Mouse (Mus musculus): ENCODE results near the gene Clpb. TPM values are rescaled to one million over a fixed set of nuclear protein-coding genes. Genes with fewer than 3 reads are reported as not detected.

The Clpb gene
- polyA plus RNA-seq, 1 experiment from 2014 or later = 54.8 TPM

DNA sequence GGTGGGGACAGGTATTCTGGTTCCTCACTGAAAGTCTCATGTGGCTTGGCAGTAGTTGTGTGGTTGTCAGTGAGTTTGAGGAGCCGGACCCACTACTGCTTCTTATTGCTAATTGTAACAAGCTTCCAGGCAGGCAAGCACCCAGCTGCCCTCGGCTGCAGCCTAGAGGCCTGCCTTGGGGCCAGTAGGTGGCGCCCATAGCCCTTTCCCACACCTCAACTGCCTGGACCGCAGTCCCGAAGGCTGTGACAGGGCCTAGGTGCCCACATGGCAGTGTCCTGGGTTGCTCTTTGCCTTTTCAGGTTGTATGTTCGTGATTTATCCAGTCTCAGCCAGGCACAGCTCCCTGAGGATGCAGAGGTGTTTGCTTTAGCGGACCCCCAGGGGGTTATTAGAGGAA is 16.2 kb downstream of the Clpb start:
- Histone ChIP-seq H3K9ac (no peak overlapping the region), H3K27ac (no peak overlapping the region), H3K27me3 (no peaks in the 10 kb centered on the region), H3K36me3 (no peaks in the 10 kb centered on the region), H3K4me1 (0 out of 2 replicates have a peak, but pooled peaks cover 4% of the 10 kb centered on the region), H3K4me3 (no peak overlapping the region), H3K9me3 (no peaks in the 10 kb centered on the region), H3K4me2 (no peak overlapping the region)
- 16% methylated on average over 7 of the region's 7 CpGs for WGBS
- no peak for ATAC-seq (ENCODE audit: insufficient number of reproducible peaks, low FRiP score, low TSS enrichment, low read depth)

DNA sequence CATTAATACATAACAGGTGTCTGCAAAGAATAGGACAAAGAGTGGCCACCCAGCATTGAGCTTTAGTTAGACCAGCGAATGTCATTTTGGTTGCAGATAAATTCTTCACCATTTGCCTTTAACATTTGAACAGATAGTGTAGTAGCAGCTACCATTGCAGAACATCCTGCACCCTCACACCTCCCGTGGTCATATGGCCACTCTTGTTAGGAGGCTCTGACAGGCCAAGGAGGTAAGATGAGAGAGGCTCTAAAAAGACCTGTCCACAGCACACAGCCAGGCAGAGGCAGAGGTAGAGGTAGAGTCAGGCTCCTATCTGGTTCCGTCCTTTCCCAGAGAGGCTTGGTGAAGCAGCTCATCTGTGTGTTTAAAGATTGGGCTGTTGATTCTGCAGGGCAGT is 17.5 kb downstream of the Clpb start:
- Histone ChIP-seq H3K4me2 (no peak overlapping the region), H3K9me3 (no peaks in the 10 kb centered on the region), H3K27ac (no peak overlapping the region), H3K36me3 (no peaks in the 10 kb centered on the region), H3K4me3 (no peak overlapping the region), H3K27me3 (no peaks in the 10 kb centered on the region), H3K9ac (no peak overlapping the region), H3K4me1 (0 out of 2 replicates have a peak, but pooled peaks cover 4% of the 10 kb centered on the region)
- 73% methylated on average over 3 of the region's 3 CpGs for WGBS
- no peak for ATAC-seq (ENCODE audit: insufficient number of reproducible peaks, low FRiP score, low TSS enrichment, low read depth)

DNA sequence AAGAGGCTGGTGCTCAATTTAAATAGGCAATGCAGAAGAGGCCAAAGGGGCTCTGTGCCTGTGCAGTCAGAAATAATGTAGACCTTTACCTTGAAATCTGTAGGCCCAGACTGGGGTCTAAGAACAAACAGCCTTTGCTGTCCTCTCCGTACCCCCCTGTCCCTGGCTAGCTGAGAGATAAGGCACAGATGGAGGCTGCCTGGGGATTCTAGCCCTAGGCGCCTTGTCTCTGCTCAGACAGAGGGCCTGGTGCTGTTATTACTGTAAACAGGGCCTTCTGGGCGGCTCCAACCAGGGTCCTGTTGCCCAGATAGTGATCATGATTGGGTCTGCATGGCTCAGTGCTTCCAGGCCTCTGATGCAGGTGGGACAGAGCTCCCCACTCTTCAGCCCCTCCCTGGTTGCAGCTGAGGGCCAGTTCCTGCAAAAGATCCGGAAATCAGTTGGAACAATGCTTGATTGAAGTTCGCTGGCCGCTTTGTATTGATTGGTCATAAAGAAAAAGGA is 18.2 kb downstream of the Clpb start:
- no peak overlapping the region for H3K4me2 ChIP-seq
- H3K4me1 ChIP-seq = 0 out of 2 replicates have a peak, but pooled peaks cover 4% of the 10 kb centered on the region
- H3K9me3 ChIP-seq = no peaks in the 10 kb centered on the region
- H3K27ac ChIP-seq = no peak overlapping the region
- WGBS = 51% methylated on average over 6 of the region's 6 CpGs
- no peak overlapping the region for H3K9ac ChIP-seq
- ATAC-seq (ENCODE audit: insufficient number of reproducible peaks, low FRiP score, low TSS enrichment, low read depth) = no peak
- no peak overlapping the region for H3K4me3 ChIP-seq
- no peaks in the 10 kb centered on the region for H3K27me3 ChIP-seq
- H3K36me3 ChIP-seq = no peaks in the 10 kb centered on the region

DNA sequence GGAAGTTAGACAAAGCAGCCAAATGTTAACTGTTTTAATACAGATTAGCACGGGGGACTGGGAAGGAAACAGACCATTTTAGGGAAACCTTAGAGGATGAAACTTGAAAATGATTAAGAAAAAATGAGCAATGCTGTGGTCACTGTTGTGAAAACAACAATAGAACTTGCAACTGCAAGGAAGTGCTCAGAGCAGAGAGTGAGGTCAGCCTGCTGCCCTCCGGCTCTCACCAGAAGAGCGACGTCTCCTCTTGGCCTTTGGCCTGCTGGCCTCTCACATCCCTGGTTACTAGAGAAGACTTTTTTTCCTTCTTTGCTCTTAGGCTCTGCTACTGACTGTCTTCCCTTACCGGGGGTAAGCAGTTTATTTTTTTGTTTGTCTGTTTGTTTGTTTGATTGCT is 19.5 kb downstream of the Clpb start:
- Histone ChIP-seq H3K4me1 (0 out of 2 replicates have a peak, but pooled peaks cover 4% of the 10 kb centered on the region), H3K4me2 (no peak overlapping the region), H3K36me3 (peaks cover 3% of the 10 kb centered on the region; the same call in 1 of the 2 replicates), H3K27me3 (no peaks in the 10 kb centered on the region), H3K9me3 (no peaks in the 10 kb centered on the region), H3K27ac (no peak overlapping the region), H3K4me3 (no peak overlapping the region), H3K9ac (no peak overlapping the region)
- WGBS = 67% methylated on average over 5 of the region's 5 CpGs
- no peak for ATAC-seq (ENCODE audit: insufficient number of reproducible peaks, low FRiP score, low TSS enrichment, low read depth)

DNA sequence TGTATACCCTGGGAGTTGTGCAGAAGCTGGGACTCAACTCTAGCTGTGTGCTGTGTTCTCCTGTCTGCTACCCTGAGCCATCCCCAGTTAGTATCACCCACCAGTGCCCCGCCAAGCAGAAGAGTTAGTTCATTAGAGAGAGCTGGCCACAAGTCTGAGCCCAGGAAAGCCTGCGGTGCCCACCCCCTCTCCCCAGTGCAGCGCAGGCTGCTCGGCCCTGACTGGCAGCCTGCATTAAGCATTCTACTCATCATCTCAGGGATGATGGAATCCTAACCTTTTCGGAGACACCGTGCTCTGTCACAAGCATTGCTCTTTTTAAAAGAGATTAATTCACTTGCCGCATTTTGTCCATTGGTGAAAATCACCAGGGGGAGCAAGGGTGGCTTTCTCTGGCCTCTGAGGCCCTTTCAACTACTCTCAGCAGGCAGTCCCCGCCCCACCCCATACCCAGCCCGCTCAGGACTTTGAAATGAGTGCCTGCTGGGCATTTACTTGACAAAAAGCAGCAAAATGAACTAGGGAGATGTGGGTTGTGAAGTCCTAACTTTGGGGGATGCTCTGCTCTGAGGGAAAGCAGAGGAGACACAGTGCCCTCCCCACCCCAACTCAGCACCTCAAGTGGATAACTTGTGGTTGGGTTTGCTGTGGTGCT is 20.7 kb downstream of the Clpb start:
- no peak overlapping the region for H3K9ac ChIP-seq
- peaks cover 13% of the 10 kb centered on the region; the same call in 1 of the 2 replicates for H3K36me3 ChIP-seq
- no peaks in the 10 kb centered on the region for H3K9me3 ChIP-seq
- ATAC-seq (ENCODE audit: insufficient number of reproducible peaks, low FRiP score, low TSS enrichment, low read depth) = no peak
- no peak overlapping the region for H3K4me3 ChIP-seq
- WGBS = 44% methylated on average over 9 of the region's 9 CpGs
- H3K4me2 ChIP-seq = no peak overlapping the region
- H3K27ac ChIP-seq = no peak overlapping the region
- H3K4me1 ChIP-seq = 0 out of 2 replicates have a peak, but pooled peaks cover 4% of the 10 kb centered on the region
- H3K27me3 ChIP-seq = no peaks in the 10 kb centered on the region

DNA sequence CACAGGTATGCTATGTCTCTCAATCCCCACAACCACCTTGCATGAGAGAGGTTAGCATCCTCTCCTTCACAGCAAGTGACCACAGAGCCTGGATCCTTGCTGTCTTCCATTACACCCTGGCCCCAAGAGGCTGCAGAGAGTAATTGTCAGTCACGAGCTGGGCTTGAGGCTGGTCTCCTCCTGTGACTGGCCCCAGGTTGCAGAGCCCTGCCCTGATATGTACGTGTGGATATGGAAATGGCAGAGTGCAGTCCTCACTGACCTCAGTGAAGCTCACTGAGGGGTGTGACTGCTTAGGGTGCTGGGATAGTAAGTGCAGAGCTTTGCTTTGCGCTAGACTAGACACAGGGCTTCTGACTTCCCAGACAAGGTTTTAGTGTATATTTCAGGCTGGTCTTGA is 21.2 kb downstream of the Clpb start:
- Histone ChIP-seq H3K4me2 (no peak overlapping the region), H3K4me3 (no peak overlapping the region), H3K9me3 (no peaks in the 10 kb centered on the region), H3K36me3 (peaks cover 13% of the 10 kb centered on the region; the same call in 1 of the 2 replicates), H3K27me3 (no peaks in the 10 kb centered on the region), H3K9ac (no peak overlapping the region), H3K27ac (no peak overlapping the region), H3K4me1 (0 out of 2 replicates have a peak, but pooled peaks cover 4% of the 10 kb centered on the region)
- 54% methylated on average over 3 of the region's 3 CpGs for WGBS
- ATAC-seq (ENCODE audit: insufficient number of reproducible peaks, low FRiP score, low TSS enrichment, low read depth) = no peak

DNA sequence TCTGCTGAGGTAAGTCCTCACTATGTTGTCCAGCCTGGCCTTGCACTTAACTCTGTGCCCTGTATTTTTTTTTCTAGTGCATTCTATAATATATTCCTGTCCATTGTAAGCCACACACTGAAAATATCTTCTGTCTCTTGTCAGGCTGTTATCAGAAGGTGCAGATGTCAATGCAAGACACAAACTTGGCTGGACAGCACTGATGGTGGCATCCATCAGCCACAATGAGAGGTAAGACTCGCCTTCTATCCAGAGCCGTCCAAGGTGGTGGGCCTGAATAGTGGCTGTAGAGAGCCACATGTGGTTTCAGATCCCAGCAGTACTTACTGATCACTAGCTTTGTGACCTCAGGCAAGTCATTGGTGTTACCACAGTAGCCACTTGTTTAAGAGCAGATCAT is 23.7 kb downstream of the Clpb start:
- WGBS = 65% methylated on average over 2 of the region's 2 CpGs
- no peak for ATAC-seq (ENCODE audit: insufficient number of reproducible peaks, low FRiP score, low TSS enrichment, low read depth)
- H3K9me3 ChIP-seq = no peaks in the 10 kb centered on the region
- no peak overlapping the region for H3K4me2 ChIP-seq
- H3K27me3 ChIP-seq = no peaks in the 10 kb centered on the region
- no peak overlapping the region for H3K9ac ChIP-seq
- no peak overlapping the region for H3K4me3 ChIP-seq
- no peak overlapping the region for H3K27ac ChIP-seq
- no peaks in the 10 kb centered on the region for H3K4me1 ChIP-seq
- peaks cover 16% of the 10 kb centered on the region; the same call in 1 of the 2 replicates for H3K36me3 ChIP-seq

DNA sequence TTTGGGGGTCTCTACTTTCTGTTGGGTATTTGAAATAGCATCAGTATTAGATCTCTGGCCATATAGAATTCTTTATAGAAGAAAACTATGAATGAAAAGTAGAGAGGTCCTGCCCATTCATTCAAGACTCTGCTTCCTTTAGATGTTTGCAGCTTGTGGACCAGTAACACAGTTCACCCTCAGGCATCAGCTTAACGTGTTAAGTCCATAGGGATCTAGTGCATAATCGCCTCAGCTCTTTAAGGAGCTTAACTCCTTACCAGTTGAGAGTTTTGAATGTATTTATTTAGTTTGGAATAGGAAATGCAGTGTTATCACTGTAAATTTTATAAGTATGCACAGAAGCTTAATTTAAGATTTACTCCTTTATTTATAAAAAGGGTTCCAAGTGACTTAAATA is 27.0 kb downstream of the Clpb start:
- Histone ChIP-seq H3K27ac (no peak overlapping the region), H3K4me3 (no peak overlapping the region), H3K9ac (no peak overlapping the region), H3K9me3 (no peaks in the 10 kb centered on the region), H3K36me3 (peaks cover 17% of the 10 kb centered on the region; the same call in 1 of the 2 replicates), H3K4me2 (no peak overlapping the region), H3K27me3 (no peaks in the 10 kb centered on the region), H3K4me1 (no peaks in the 10 kb centered on the region)
- WGBS = 53% methylated on average over 2 of the region's 2 CpGs
- ATAC-seq (ENCODE audit: insufficient number of reproducible peaks, low FRiP score, low TSS enrichment, low read depth) = no peak

DNA sequence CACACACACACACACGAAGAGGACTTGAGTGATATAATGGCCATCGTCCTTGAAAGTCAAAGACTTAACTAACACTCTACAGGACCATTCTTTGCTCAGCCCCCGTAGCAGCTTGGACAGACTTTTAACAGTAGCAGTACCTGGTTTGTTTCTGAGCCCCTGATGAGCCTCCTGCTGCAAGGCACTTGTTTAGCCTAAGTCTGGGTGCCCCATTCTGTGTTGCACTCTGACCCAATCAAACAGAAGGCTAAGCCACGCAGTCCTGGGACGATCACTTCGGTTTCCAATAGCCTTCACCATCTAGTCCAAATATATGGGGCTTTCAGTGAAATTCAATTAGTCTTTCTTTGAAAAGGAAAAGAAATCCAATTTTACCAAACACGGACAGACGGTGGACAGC is 28.4 kb downstream of the Clpb start:
- WGBS = 87% methylated on average over 8 of the region's 8 CpGs
- H3K9ac ChIP-seq = no peak overlapping the region
- H3K4me1 ChIP-seq = peaks cover under 1% of the 10 kb centered on the region; the same call in 1 of the 2 replicates
- peaks cover 17% of the 10 kb centered on the region; the same call in 1 of the 2 replicates for H3K36me3 ChIP-seq
- no peak for ATAC-seq (ENCODE audit: insufficient number of reproducible peaks, low FRiP score, low TSS enrichment, low read depth)
- H3K9me3 ChIP-seq = no peaks in the 10 kb centered on the region
- no peaks in the 10 kb centered on the region for H3K27me3 ChIP-seq
- H3K4me3 ChIP-seq = no peak overlapping the region
- no peak overlapping the region for H3K4me2 ChIP-seq
- no peak overlapping the region for H3K27ac ChIP-seq

DNA sequence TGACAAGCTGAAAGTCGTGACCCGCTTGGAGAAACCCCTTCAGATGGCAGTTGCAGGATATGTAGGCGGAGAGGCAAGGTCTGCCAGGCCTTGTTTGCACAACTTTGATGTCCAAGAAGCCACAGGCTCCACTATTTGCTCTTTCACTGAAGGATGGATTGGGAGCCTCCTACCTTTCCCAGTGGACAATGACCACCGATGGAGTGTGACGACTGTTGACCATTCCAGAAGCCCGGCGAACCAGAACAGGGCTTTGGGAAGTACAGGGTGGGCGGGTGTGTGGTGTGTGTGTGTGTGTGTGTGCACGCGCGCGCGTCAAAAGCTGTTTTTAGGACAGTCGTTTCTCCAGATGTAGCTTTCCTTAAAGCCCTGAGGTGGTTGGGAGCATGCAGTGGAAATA is 29.0 kb downstream of the Clpb start:
- no peak for ATAC-seq (ENCODE audit: insufficient number of reproducible peaks, low FRiP score, low TSS enrichment, low read depth)
- Histone ChIP-seq H3K36me3 (0 out of 2 replicates have a peak, but pooled peaks cover 14% of the 10 kb centered on the region), H3K4me3 (no peak overlapping the region), H3K4me2 (no peak overlapping the region), H3K27me3 (no peaks in the 10 kb centered on the region), H3K4me1 (peaks cover 2% of the 10 kb centered on the region; the same call in 1 of the 2 replicates), H3K9me3 (no peaks in the 10 kb centered on the region), H3K9ac (no peak overlapping the region), H3K27ac (no peak overlapping the region)
- 95% methylated on average over 14 of the region's 14 CpGs for WGBS

DNA sequence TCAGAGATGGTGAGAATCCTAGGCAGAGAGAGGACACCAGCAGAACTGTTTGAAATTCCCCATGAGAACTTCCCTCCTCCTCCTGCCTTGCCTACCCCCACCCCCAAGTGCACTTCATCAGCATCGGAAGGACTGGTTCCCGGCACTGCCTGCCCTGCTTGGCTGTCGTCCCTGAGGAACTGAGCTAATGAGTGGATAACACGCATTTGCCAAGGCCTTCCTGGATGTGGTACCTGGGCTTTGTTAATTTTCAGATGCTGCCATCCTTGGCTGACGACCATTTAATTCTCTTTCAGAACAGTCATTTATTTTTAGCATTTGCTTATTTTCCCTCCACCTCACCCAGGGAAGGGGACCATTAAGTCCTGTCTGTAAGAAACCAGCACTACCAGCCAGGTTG is 32.0 kb downstream of the Clpb start:
- Histone ChIP-seq H3K9ac (no peak overlapping the region), H3K4me1 (peaks cover 2% of the 10 kb centered on the region; the same call in 1 of the 2 replicates), H3K9me3 (no peaks in the 10 kb centered on the region), H3K27ac (no peak overlapping the region), H3K36me3 (0 out of 2 replicates have a peak, but pooled peaks cover 4% of the 10 kb centered on the region), H3K4me3 (no peak overlapping the region), H3K27me3 (no peaks in the 10 kb centered on the region), H3K4me2 (no peak overlapping the region)
- whole genome bisulfite sequencing = 57% methylated on average over 5 of the region's 5 CpGs
- no peak for ATAC-seq (ENCODE audit: insufficient number of reproducible peaks, low FRiP score, low TSS enrichment, low read depth)

DNA sequence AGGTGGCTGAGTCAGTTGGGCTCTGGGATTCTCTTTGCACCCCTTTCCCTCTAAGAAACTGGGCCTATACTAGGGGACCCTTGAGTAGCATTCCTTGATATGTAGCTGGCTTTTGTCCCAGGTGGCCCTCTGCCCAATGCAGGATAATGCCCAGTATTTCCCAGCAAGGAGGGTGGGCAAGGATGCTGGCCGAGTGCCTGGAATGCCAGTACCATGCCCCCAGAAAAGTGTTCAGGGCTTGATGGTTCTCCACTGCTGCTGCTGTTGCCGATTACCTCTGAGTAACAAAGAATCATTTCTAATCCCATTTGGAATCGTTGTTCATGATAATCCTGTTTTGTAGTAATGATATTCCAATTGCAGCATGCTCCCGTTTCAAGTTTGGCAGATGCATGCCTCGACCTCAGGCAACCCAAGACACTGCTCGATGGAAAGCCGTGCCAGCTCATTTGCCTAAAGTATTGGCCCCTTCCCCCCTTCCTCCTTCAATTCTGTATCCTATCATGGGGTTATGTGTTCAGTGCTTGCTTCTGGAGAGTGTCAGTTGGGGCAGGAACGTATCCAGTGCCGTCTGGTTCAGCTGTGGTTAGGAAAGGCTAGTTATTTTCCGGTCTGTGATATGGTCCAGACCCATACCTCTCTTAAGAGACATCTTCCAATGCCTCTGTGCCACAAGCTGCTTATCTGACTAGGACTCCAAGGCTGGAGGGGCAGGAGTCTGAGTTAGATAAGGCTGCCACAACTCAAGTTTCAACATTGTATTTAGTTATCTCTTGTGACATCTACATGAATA is 33.7 kb downstream of the Clpb start:
- Histone ChIP-seq H3K27me3 (no peaks in the 10 kb centered on the region), H3K4me3 (no peak overlapping the region), H3K4me2 (no peak overlapping the region), H3K9me3 (no peaks in the 10 kb centered on the region), H3K36me3 (0 out of 2 replicates have a peak, but pooled peaks cover under 1% of the 10 kb centered on the region), H3K9ac (no peak overlapping the region), H3K27ac (no peak overlapping the region), H3K4me1 (peaks cover 2% of the 10 kb centered on the region; the same call in 1 of the 2 replicates)
- no peak for ATAC-seq (ENCODE audit: insufficient number of reproducible peaks, low FRiP score, low TSS enrichment, low read depth)
- WGBS = 78% methylated on average over 10 of the region's 10 CpGs

Data from limb, embryonic 15.5 days (tissue).